Mouse (Mus musculus): ENCODE measurements around the gene Selp. TPM values are rescaled to one million over a fixed set of nuclear protein-coding genes. Genes with fewer than 3 reads are reported as not detected.

Gene Selp
- total RNA-seq, 1 experiment from 2014 or later = 10.0 TPM

GRCm38 (mm10) chr1:164158571-164158970, 43.5 kb downstream of the Selp start:
- ATAC-seq (ENCODE audit: extremely low read depth, insufficient number of reproducible peaks, low FRiP score, poor library complexity, severe bottlenecking) = no peak

GRCm38 (mm10) chr1:164159781-164160180, 44.7 kb downstream of the Selp start:
- ATAC-seq (ENCODE audit: extremely low read depth, insufficient number of reproducible peaks, low FRiP score, poor library complexity, severe bottlenecking) = no peak

GRCm38 (mm10) chr1:164162745-164163144, 47.7 kb downstream of the Selp start:
- ATAC-seq (ENCODE audit: extremely low read depth, insufficient number of reproducible peaks, low FRiP score, poor library complexity, severe bottlenecking) = no peak

GRCm38 (mm10) chr1:164168818-164169217, 53.8 kb downstream of the Selp start:
- no peak for ATAC-seq (ENCODE audit: extremely low read depth, insufficient number of reproducible peaks, low FRiP score, poor library complexity, severe bottlenecking)

GRCm38 (mm10) chr1:164170434-164170833, 55.4 kb downstream of the Selp start:
- no peak for ATAC-seq (ENCODE audit: extremely low read depth, insufficient number of reproducible peaks, low FRiP score, poor library complexity, severe bottlenecking)

- 0 out of 2 replicates have a peak, but pooled peaks have one; percentile 19 for ATAC-seq (ENCODE audit: extremely low read depth, insufficient number of reproducible peaks, low FRiP score, poor library complexity, severe bottlenecking)
These were observed 58.1 kb downstream of the Selp start for GRCm38 (mm10) chr1:164173145-164173544.

GRCm38 (mm10) chr1:164176856-164177255, 61.8 kb downstream of the Selp start:
- ATAC-seq (ENCODE audit: extremely low read depth, insufficient number of reproducible peaks, low FRiP score, poor library complexity, severe bottlenecking) = no peak

- no peak for ATAC-seq (ENCODE audit: extremely low read depth, insufficient number of reproducible peaks, low FRiP score, poor library complexity, severe bottlenecking)
These were observed 63.4 kb downstream of the Selp start for GRCm38 (mm10) chr1:164178429-164178828.

- ATAC-seq (ENCODE audit: extremely low read depth, insufficient number of reproducible peaks, low FRiP score, poor library complexity, severe bottlenecking) = peak; percentile 94
These were observed 69.2 kb downstream of the Selp start for GRCm38 (mm10) chr1:164184142-164184870.

GRCm38 (mm10) chr1:164184871-164185223, 69.8 kb downstream of the Selp start:
- ATAC-seq (ENCODE audit: extremely low read depth, insufficient number of reproducible peaks, low FRiP score, poor library complexity, severe bottlenecking) = no peak

- no peak for ATAC-seq (ENCODE audit: extremely low read depth, insufficient number of reproducible peaks, low FRiP score, poor library complexity, severe bottlenecking)
These were observed 70.3 kb downstream of the Selp start for GRCm38 (mm10) chr1:164185316-164185715.

- ATAC-seq (ENCODE audit: extremely low read depth, insufficient number of reproducible peaks, low FRiP score, poor library complexity, severe bottlenecking) = no peak
These were observed 72.0 kb downstream of the Selp start for GRCm38 (mm10) chr1:164187002-164187560.

GRCm38 (mm10) chr1:164199551-164199950, 84.5 kb downstream of the Selp start:
- no peak for ATAC-seq (ENCODE audit: extremely low read depth, insufficient number of reproducible peaks, low FRiP score, poor library complexity, severe bottlenecking)

Other genes with a start within 250 kb of the Selp start
- gene Scyl3, start 186.2 kb upstream of the Selp start, total RNA-seq (2017) = 39.1 and 41.1 TPM in 2 replicates
- 5.0 and 7.7 TPM in 2 replicates for gene BC055324, start 120.5 kb upstream of the Selp start, total RNA-seq (2017)
- 14.5 and 14.7 TPM in 2 replicates for gene Mettl18, start 120.4 kb upstream of the Selp start, total RNA-seq (2017)
- gene Sele, start 67.0 kb upstream of the Selp start, total RNA-seq (2017) = 0.37 and 0.70 TPM in 2 replicates
- gene Sell, start 53.3 kb upstream of the Selp start, total RNA-seq (2017) = 1,314 and 1,317 TPM in 2 replicates
- gene F5, start 36.6 kb downstream of the Selp start, total RNA-seq (2017) = 23.7 and 25.5 TPM in 2 replicates
- gene Slc19a2, start 133.8 kb downstream of the Selp start, total RNA-seq (2017) = 3.7 and 8.1 TPM in 2 replicates
- 10.2 and 11.3 TPM in 2 replicates for gene Ccdc181, start 160.3 kb downstream of the Selp start, total RNA-seq (2017)
- 21.6 and 23.9 TPM in 2 replicates for gene Nme7, start 188.9 kb downstream of the Selp start, total RNA-seq (2017)
- 21.0 and 31.7 TPM in 2 replicates for gene Blzf1, start 192.2 kb downstream of the Selp start, total RNA-seq (2017)

All from neutrophil, adult 5-6 weeks (primary cell).